Mouse (Mus musculus) embryonic facial prominence, embryonic 15.5 days (tissue): ENCODE results near the gene Chchd6. TPM values are rescaled to one million over a fixed set of nuclear protein-coding genes. Genes with fewer than 3 reads are reported as not detected.

Experiments used
- ATAC-seq: fragments of 200-750 bp; cut with Nextera tagmentation; 2 replicates; pipeline ENCODE4 v1.8.0; 2017; ENCODE audit warnings: low read depth, moderate TSS enrichment; ENCODE audit not compliant: insufficient number of reproducible peaks, low FRiP score, low TSS enrichment
- H3K27ac ChIP-seq: fragments of 300-500 bp; sonication (generic); replicated peaks from 2 replicates; pipeline ENCODE4 v1.5.1; 2015; ENCODE audit warnings: mild to moderate bottlenecking, inconsistent platforms
- H3K27me3 ChIP-seq: fragments of 300-500 bp; sonication (generic); 2 replicates; pipeline ENCODE4 v1.6.1; 2015; ENCODE audit warnings: inconsistent platforms
- H3K36me3 ChIP-seq: fragments of 300-500 bp; sonication (generic); 2 replicates; pipeline ENCODE4 v1.6.1; 2015; ENCODE audit warnings: mild to moderate bottlenecking, inconsistent platforms
- H3K4me1 ChIP-seq: fragments of 300-500 bp; sonication (generic); 2 replicates; pipeline ENCODE4 v1.6.1; 2015; ENCODE audit warnings: inconsistent platforms
- H3K4me2 ChIP-seq: fragments of 300-500 bp; sonication (generic); replicated peaks from 2 replicates; pipeline ENCODE4 v1.6.1; 2015; ENCODE audit warnings: mild to moderate bottlenecking, inconsistent platforms
- H3K4me3 ChIP-seq: fragments of 300-500 bp; sonication (generic); replicated peaks from 2 replicates; pipeline ENCODE4 v1.5.1; 2015; ENCODE audit warnings: mild to moderate bottlenecking, inconsistent platforms
- H3K9ac ChIP-seq: fragments of 300-500 bp; sonication (generic); 2 replicates; pipeline ENCODE4 v1.6.1; 2015; ENCODE audit warnings: inconsistent platforms
- H3K9me3 ChIP-seq: fragments of 300-500 bp; sonication (generic); replicated peaks from 2 replicates; pipeline ENCODE4 v1.6.1; 2016; ENCODE audit warnings: inconsistent platforms
- WGBS: fragments of 180-500 bp; shearing (Covaris S2); methylation state at CpG from one replicate; pipeline ENCODE4 v1.1.7; 2015; 5-methylcytosine and 5-hydroxymethylcytosine counted together
- polyA plus RNA-seq: library from polyadenylated mRNA; unstranded; fragments of >200 nt; fragmentation: Nextera tagmentation; extraction: Ambion mirVana; gene quantifications from 2 replicates; pipeline ENCODE4 v1.2.1, GENCODE M21; 2015

The Chchd6 gene
- polyA plus RNA-seq, 1 experiment from 2014 or later = 64.9 TPM

- H3K4me2 ChIP-seq = no peak overlapping the region
- no peak overlapping the region for H3K27ac ChIP-seq
- 85% methylated on average over 3 of the region's 3 CpGs for WGBS
These were observed 176.2 kb downstream of the Chchd6 start for GRCm38 (mm10) chr6:89419066-89419815.

GRCm38 (mm10) chr6:89416030-89416595, 179.3 kb downstream of the Chchd6 start:
- Histone ChIP-seq H3K4me3 (no peak overlapping the region), H3K4me2 (no peak overlapping the region)
- 69% methylated on average over 3 of the region's 3 CpGs for WGBS

More at GRCm38 (mm10) chr6:89419066-89419815, 176.2 kb downstream of the Chchd6 start:
- Histone ChIP-seq H3K9ac (no peak overlapping the region), H3K27me3 (no peaks in the 10 kb centered on the region), H3K36me3 (no peaks in the 10 kb centered on the region), H3K9me3 (no peaks in the 10 kb centered on the region), H3K4me3 (no peak overlapping the region), H3K4me1 (no peaks in the 10 kb centered on the region)
- no peak for ATAC-seq

GRCm38 (mm10) chr6:89415091-89415490, 180.4 kb downstream of the Chchd6 start:
- no peak for ATAC-seq
- 78% methylated on average over 2 of the region's 2 CpGs for WGBS
- H3K27me3 ChIP-seq = no peaks in the 10 kb centered on the region

More at GRCm38 (mm10) chr6:89416030-89416595, 179.3 kb downstream of the Chchd6 start:
- no peak for ATAC-seq
- Histone ChIP-seq H3K27ac (no peak overlapping the region), H3K9ac (no peak overlapping the region), H3K9me3 (no peaks in the 10 kb centered on the region), H3K36me3 (no peaks in the 10 kb centered on the region), H3K27me3 (no peaks in the 10 kb centered on the region), H3K4me1 (no peaks in the 10 kb centered on the region)

GRCm38 (mm10) chr6:89414126-89414525, 181.3 kb downstream of the Chchd6 start:
- Histone ChIP-seq H3K4me2 (no peak overlapping the region), H3K4me3 (no peak overlapping the region), H3K27me3 (no peaks in the 10 kb centered on the region), H3K9me3 (no peaks in the 10 kb centered on the region), H3K36me3 (no peaks in the 10 kb centered on the region), H3K4me1 (no peaks in the 10 kb centered on the region), H3K9ac (no peak overlapping the region), H3K27ac (no peak overlapping the region)
- 64% methylated on average over 4 of the region's 4 CpGs for WGBS
- ATAC-seq = no peak

More at GRCm38 (mm10) chr6:89415091-89415490, 180.4 kb downstream of the Chchd6 start:
- H3K4me2 ChIP-seq = no peak overlapping the region
- no peaks in the 10 kb centered on the region for H3K4me1 ChIP-seq
- H3K36me3 ChIP-seq = no peaks in the 10 kb centered on the region
- H3K4me3 ChIP-seq = no peak overlapping the region
- no peak overlapping the region for H3K27ac ChIP-seq
- H3K9ac ChIP-seq = no peak overlapping the region
- no peaks in the 10 kb centered on the region for H3K9me3 ChIP-seq

GRCm38 (mm10) chr6:89413481-89413884, 182.0 kb downstream of the Chchd6 start:
- Histone ChIP-seq H3K4me1 (no peaks in the 10 kb centered on the region), H3K27ac (no peak overlapping the region), H3K9ac (no peak overlapping the region), H3K27me3 (no peaks in the 10 kb centered on the region), H3K4me3 (no peak overlapping the region), H3K4me2 (no peak overlapping the region), H3K9me3 (no peaks in the 10 kb centered on the region), H3K36me3 (no peaks in the 10 kb centered on the region)
- no peak for ATAC-seq

- H3K4me1 ChIP-seq = no peaks in the 10 kb centered on the region
- H3K27ac ChIP-seq = no peak overlapping the region
- WGBS = 64% methylated on average over 1 of the region's 1 CpGs
- no peak for ATAC-seq
- no peak overlapping the region for H3K4me3 ChIP-seq
- no peaks in the 10 kb centered on the region for H3K36me3 ChIP-seq
- H3K9me3 ChIP-seq = no peaks in the 10 kb centered on the region
- H3K27me3 ChIP-seq = no peaks in the 10 kb centered on the region
- H3K4me2 ChIP-seq = no peak overlapping the region
- H3K9ac ChIP-seq = no peak overlapping the region
These were observed 182.9 kb downstream of the Chchd6 start for GRCm38 (mm10) chr6:89412562-89412961.

- H3K4me3 ChIP-seq = no peak overlapping the region
- no peaks in the 10 kb centered on the region for H3K9me3 ChIP-seq
- H3K27me3 ChIP-seq = no peaks in the 10 kb centered on the region
- 0 out of 2 replicates have a peak, but pooled peaks cover 3% of the 10 kb centered on the region for H3K4me1 ChIP-seq
- no peak overlapping the region for H3K9ac ChIP-seq
- no peak overlapping the region for H3K4me2 ChIP-seq
- 76% methylated on average over 1 of the region's 1 CpGs for WGBS
- no peaks in the 10 kb centered on the region for H3K36me3 ChIP-seq
- no peak for ATAC-seq
- H3K27ac ChIP-seq = no peak overlapping the region
These were observed 186.4 kb downstream of the Chchd6 start for GRCm38 (mm10) chr6:89409041-89409440.

GRCm38 (mm10) chr6:89408259-89408658, 187.2 kb downstream of the Chchd6 start:
- no peak overlapping the region for H3K27ac ChIP-seq
- no peak overlapping the region for H3K9ac ChIP-seq
- no peaks in the 10 kb centered on the region for H3K9me3 ChIP-seq
- no peaks in the 10 kb centered on the region for H3K36me3 ChIP-seq
- no peaks in the 10 kb centered on the region for H3K27me3 ChIP-seq
- WGBS = 71% methylated on average over 5 of the region's 5 CpGs
- no peak for ATAC-seq
- no peak overlapping the region for H3K4me2 ChIP-seq
- no peak overlapping the region for H3K4me3 ChIP-seq
- 0 out of 2 replicates have a peak, but pooled peaks cover 3% of the 10 kb centered on the region for H3K4me1 ChIP-seq

GRCm38 (mm10) chr6:89407247-89407889, 188.1 kb downstream of the Chchd6 start:
- WGBS = 65% methylated on average over 3 of the region's 3 CpGs
- no peak overlapping the region for H3K4me2 ChIP-seq
- no peaks in the 10 kb centered on the region for H3K36me3 ChIP-seq
- H3K4me3 ChIP-seq = no peak overlapping the region
- ATAC-seq = no peak
- H3K9me3 ChIP-seq = no peaks in the 10 kb centered on the region
- 0 out of 2 replicates have a peak, but pooled peaks cover 3% of the 10 kb centered on the region for H3K4me1 ChIP-seq
- no peaks in the 10 kb centered on the region for H3K27me3 ChIP-seq
- no peak overlapping the region for H3K9ac ChIP-seq
- no peak overlapping the region for H3K27ac ChIP-seq

GRCm38 (mm10) chr6:89404964-89405363, 190.5 kb downstream of the Chchd6 start:
- no peaks in the 10 kb centered on the region for H3K9me3 ChIP-seq
- H3K4me2 ChIP-seq = no peak overlapping the region
- H3K4me1 ChIP-seq = 0 out of 2 replicates have a peak, but pooled peaks cover 3% of the 10 kb centered on the region
- no peak overlapping the region for H3K27ac ChIP-seq
- no peak for ATAC-seq
- H3K27me3 ChIP-seq = no peaks in the 10 kb centered on the region
- 78% methylated on average over 2 of the region's 2 CpGs for WGBS
- H3K9ac ChIP-seq = no peak overlapping the region
- H3K4me3 ChIP-seq = no peak overlapping the region
- H3K36me3 ChIP-seq = no peaks in the 10 kb centered on the region
